Mouse (Mus musculus) kidney, postnatal 4 days (tissue): ENCODE results near the gene Ppp1cc.
"Not testable (repeated sequence)": the region's sequence is repeated elsewhere in the genome, so short reads cannot be mapped to it uniquely, and the experiment has no call there.

Experiments used
- DNase-seq, 2 experiments: peaks; one replicate each; pipeline ENCODE4 v3.0.0; 2021; ENCODE audit warnings: mixed read lengths in 2 of 2

Ppp1cc gene

DNA sequence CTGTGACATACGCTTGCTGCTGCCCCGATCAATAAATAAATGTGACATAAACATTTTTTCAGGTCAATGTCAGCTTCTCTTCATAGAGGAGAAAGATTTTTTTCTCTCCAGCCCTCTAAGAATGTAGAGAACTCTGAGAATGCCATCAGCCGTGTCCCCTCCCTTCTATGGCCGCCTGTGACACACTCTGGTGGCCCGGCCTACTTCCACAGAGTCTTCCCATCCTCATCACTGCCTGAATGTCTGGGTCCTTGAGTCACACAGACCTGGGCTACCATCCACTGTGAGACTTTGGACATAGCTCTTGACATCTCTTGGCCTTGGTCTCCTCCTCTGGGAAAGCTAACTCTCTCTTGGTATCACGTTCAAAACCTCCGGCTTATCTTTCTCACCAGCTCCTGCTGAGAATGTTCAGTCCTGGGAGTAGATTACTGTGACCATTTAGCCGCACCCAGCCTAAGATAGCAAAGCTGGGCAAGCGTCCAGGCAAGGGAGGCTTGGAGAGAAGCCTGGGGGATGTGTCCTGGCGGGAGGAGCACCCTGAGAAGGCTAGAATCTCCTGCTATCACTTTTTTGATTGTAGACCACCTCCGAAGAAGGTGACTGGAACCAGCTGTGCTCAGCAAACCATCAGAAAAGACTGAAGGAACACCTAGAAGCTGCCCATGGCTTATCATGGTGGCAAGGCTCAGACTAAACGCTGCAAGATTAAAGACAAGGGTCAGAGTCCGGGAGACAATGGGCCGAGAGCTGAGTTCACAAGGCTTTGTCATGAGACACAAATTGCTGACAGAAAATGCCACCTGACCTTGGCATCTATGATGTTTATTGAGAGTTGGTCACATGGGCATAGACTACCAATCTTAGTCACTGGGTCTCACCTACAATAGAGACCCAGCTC is 21.3 kb upstream of the Ppp1cc start:
- DNase-seq, result peak; percentile 62 to 64

DNA sequence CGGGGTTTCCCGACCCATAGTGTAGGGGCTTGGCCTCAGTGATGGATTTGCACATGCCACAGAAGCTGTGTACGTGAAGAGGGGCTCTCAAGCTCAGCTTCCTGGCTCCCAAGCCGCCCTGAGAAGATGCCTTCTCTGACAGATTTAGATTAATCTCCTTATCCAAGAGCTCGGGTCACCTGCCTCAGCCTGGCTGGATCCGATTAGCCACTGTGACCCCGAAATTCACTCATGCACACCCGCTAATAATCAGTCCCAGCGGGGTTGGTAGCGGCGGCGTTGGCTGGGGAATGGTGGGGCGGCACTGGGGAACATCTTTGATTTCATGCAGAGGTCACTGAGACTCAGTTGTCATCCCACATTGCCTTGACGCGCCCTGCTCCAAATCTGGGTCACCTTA is 19.2 kb upstream of the Ppp1cc start:
- DNase-seq, result no peak

DNA sequence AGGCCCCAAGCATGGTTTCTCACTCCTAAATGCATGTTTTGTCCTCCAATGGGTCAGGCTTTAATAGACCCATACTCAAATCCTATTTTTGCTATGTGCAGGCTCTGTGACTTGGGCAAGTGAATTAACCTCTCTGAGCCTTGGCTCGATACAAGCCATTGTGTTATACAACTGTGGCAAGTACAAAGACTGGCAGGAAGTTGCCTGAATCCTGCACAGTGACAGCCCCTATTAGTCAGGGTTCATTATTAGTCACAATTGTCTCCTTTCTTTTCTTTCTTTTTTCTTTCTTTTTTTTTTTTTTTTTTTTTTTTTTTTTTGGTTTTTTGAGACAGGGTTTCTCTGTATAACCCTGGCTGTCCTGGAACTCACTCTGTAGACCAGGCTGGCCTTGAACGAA is 18.3 kb upstream of the Ppp1cc start:
- DNase-seq, result not testable (repeated sequence)

DNA sequence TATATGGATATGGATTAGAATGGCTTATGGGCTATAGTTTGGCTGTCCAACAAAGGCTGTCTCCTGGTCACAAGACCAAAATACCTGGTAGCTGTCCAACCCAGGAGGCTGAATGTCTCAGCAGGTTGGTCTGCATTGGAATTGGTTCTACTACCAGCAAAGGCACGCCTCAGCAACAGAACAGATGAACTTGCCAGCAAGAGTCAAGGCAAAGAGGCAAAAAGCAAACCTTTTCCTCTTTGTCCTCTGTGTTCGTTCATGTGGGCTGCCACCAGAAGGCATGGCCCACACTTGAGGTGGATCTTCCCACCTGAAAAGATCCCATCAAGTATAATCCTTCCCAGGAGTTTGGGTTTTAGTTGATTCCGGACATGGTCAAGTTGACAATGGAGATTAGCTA is 17.4 kb upstream of the Ppp1cc start, which contains the start of gene Ccdc63:
TSS of gene Ccdc63 (minus strand) at position 101 of the 400 bp plus-strand sequence.
- DNase-seq, result no peak

DNA sequence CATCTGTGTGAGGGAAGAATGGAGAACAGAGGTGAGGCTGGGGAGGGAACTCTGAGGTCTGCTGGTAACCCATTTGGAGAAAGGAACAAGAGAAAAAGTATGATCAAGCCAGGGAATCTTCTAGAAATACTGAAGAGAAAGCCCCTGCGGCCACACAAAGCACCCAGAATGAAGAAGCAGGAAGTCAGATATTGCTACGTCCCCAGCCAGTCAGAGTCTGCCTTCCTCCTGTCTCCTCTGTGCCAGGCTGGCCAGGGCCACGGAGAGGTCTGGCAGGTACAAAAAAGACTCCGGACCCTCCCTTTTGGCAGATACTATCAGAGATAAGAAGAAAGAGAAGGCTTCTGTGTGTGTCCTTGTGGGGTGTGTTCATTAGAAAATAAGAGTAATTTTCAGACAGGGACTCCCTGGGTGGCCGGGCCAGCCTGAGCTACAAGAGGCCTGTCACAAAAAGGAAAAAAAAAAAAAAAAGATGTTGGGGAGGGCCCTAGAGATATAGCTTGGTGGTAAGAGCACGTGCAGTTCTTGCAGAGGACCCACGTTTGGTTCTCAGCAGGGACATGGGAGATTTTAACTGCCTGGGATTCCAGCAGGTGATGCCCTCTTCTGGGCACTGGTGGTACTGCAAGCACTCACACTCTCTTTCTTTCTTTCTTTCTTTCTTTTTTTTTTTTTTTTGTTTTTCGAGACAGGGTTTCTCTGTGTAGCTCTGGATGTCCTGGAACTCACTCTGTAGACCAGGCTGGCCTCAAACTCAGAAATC is 15.7 kb upstream of the Ppp1cc start:
- peak; percentile 76 to 77 for DNase-seq

DNA sequence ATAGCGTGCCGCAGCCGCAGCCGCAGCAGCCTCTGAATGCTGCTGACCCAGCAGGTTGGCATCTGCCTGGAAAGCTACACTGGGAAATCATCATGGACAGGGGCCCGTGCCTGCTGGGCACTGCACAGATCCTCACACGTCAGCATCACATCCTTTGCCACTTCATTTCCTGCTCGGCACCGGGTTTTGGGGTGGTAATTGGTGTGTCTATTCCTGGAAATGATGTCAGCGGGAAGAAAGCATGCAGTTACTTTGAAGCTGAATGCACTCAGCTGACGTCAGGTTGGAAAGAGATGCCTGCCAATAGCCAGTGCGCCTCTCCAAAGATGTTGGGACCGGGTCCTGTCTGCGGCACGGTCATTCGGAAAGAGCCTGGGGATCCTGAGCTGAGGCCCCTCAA is 14.5 kb upstream of the Ppp1cc start:
- DNase-seq, result peak in 1 of 2 experiments; percentile 46

DNA sequence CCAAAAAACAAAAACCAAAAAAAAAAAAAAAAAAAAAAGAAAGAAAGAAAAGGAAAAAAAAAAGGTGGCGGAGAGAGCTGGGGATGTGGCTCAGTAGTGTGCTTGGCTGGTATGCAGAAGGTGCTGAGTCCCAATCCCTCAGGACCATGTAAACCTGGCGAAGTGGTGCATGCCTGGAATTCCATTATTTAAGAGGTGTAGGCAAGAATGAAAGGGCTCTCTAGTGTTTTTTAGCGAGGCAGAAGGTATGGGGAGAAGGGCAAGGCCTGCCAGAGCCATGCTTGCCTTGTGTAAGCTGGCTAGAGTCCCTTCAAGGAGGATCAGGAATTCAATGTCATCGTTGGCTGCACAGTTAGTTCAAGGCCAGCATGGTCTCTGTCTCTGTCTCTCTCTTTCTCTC is 13.3 kb upstream of the Ppp1cc start:
- no peak for DNase-seq

DNA sequence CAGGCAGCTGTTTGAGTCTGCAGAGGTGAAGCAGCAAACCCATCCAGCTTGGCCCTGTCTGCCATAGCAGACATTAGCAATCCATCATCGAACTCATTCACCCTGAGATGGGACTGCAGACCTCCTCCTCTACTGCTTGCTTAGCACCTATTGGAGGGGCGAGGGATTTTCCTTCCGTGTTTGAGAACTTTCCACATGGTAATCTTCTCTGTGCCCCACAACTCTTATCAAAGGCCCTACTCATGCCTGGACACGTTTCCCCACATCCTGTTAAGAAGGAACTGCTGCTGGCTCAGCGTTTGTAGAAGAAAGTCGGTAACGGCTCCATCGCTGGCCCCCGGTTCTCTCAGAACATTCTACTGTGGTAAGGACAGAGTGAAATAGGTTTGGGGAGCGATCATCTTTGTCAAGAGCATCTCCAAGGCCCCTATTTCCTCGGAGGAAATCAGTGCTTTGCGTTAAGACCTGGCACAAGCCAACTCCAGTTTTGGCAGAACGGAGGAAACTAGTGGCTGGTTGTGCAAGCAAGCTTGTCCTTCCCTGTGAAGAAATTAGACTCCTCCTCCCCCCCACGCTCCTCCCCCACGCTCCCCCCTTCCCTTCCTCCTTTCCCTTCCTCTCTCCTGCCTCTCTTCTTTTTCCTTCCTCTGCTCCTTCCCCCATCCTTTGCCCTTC is 12.6 kb upstream of the Ppp1cc start:
- peak; percentile 67 to 77 for DNase-seq

DNA sequence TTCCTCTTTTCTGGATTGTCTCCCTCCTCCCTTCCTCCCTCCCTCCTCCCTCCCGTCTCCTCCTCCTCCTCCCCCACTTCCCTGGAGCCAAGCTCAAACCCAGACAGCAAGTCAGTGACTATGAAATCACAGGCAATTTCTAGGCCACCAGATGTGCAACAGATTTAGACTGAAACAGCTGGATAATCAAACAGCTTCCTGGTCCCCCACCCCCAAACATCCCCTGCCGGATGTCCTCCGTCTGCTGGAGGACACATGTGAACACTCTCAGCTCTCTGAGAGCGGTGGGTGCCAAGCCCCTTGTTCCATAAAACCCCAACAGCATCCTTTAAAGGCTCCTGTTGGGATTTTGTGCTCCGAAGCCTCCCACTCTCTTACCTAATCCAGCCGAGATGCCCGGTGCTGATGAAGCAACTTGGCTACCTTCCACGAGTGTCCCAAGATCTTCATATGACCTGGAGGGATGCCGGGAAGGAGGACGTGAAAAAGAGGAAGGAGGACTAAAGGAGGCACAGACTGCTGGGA is 12.0 kb upstream of the Ppp1cc start:
- DNase-seq, result peak; percentile 68 to 82

DNA sequence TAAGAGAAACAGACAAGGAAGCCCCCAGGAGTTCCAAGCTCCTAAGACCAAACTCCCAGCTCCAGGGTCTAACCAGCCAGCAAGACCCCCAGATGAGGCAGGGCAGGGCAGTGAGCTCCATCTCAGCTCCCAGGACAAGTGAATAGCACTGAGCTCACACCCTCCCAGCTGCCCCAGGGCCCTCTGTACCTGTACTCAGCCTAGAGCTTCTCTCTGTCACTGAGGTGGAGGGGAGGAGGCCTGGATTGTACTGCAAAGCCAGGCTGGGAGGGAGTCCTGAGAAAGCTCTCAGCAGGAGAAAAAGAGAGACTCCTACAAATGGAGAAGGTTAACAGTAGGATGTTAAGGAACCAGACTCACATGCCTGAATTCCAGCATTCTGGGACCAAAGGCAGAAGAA is 11.5 kb upstream of the Ppp1cc start:
- DNase-seq, result no peak

DNA sequence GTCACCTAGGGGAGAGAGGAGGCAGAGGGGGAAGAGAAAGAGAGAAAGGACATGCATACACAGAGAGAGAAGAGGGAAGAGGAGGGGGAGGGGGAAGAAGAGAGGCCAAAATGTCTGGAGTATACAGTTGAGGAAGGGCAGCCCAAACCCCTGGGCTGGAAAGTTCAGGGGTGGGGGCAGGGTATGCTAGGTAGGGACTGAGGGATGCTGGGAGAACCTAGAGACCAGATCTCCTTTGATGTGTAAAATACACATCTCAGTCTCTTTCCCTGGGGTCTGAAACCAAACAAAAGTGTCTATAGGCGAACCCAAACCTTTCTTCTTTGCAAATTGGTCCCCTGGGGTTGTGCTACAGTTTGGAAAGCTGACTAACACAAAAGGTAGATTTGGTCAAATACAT is 10.0 kb upstream of the Ppp1cc start:
- DNase-seq, result no peak

DNA sequence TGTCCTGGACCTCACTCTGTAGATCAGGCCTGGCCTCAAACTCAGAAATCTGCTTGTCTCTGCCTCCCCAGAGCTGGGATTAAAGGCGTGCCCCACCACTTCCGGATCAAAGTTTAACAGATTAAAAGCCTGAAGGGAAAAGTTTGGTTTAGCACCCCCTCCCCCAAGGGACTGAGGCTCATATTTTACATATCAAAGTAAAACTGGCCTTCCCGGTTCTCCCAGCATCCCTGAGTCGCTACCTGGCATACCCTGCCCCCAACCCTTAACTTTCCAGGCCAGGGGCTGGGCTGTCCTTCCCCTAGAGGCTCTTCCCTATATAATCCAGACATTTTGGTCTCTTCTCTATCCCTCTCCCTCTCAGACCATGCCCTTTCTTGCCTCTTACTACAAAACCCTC is 8.8 kb upstream of the Ppp1cc start:
- no peak for DNase-seq

DNA sequence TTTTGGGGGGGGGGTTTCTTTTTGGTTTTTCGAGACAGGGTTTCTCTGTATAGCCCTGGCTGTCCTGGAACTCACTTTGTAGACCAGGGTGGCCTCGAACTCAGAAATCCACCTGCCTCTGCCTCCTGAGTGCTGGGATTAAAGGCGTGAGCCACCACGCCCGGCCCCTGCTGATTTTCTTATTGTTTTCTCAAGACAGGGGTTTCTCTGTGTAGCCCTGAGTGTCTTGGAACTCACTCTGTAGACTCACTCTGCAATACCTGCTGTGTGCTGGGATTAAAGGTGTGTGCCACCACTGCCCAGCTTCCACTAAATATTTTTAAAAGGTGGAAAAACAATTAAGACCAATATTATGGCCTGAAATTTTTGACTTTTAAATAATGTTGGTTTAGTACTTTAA is 5.6 kb upstream of the Ppp1cc start:
- DNase-seq, result not testable (repeated sequence)

DNA sequence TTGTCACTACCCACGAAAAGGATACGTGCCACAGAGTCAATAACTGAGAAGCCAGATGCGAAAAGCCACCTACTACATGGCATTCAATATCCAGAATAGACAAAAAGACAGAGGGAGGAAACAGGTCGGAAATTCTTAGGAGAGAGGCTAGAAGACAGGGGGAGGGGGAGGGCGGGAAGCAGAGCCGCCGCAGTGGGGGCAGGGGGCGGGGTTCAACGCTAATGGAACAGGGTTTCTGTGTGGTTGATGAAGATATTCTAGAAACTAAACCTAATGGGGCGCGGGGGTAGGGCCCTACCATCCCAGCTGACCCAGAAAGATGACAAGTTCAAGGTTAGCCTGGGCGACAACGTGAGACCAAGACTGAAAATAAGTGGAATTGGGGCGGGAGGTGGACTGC is 4.1 kb upstream of the Ppp1cc start:
- peak; percentile 56 to 62 for DNase-seq

DNA sequence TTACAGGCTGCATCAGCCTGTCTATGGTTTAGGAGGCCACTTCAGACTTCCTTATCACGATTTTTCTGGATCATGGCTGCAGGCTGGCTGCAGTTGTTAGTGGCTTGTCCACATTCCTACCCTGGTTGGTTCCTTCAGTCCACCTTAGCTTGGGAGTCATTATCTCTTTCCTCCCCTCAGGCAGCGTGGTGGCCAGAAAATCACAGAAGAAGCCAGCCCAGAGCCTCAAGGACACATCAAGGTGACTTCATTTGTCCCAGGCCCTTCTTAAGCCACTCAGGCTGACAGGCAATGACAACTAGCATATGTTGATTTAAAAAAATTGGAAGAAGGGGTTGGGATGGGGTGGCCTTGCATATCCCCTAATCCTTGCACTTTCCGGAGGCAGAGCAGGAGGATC is 3.3 kb upstream of the Ppp1cc start:
- DNase-seq, result no peak

DNA sequence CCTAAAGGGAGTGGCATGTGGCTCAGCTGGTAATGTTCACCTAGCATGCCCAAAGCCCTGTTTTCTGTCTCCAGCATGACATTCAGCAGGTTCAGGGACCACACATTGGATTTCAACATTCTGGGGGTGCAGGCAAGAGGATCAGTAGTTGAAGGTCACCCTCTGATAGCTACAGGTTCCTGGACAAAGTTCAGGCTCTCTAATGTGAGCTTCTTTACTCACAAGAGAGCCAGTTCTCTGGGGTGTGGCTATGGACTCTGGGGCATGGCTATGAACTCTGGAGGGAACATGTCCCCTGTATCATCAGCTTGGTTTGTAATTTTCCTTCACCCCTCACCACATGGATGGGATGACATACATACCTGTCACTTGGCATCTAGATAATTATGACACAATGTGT is 2.5 kb upstream of the Ppp1cc start:
- DNase-seq, result no peak

DNA sequence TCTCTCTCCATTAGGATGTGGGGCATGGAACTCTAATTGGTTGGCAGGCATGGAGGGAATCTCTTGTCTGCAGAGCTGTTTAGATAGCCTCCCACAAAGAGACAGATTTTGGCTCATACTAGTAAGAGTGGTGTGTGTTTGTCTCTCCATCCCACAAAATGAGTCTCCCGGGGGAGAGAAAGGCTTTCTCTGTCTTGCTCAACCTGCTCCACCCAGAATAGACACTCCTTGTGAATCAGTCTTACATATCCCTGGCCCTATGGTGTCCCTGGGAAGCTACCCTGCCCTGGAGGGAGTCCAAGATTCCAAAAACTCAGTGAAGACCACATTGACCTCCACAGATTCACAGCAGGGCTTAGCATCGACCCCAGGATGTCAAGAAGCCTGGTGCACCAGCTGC is 1.6 kb upstream of the Ppp1cc start:
- DNase-seq, result no peak

DNA sequence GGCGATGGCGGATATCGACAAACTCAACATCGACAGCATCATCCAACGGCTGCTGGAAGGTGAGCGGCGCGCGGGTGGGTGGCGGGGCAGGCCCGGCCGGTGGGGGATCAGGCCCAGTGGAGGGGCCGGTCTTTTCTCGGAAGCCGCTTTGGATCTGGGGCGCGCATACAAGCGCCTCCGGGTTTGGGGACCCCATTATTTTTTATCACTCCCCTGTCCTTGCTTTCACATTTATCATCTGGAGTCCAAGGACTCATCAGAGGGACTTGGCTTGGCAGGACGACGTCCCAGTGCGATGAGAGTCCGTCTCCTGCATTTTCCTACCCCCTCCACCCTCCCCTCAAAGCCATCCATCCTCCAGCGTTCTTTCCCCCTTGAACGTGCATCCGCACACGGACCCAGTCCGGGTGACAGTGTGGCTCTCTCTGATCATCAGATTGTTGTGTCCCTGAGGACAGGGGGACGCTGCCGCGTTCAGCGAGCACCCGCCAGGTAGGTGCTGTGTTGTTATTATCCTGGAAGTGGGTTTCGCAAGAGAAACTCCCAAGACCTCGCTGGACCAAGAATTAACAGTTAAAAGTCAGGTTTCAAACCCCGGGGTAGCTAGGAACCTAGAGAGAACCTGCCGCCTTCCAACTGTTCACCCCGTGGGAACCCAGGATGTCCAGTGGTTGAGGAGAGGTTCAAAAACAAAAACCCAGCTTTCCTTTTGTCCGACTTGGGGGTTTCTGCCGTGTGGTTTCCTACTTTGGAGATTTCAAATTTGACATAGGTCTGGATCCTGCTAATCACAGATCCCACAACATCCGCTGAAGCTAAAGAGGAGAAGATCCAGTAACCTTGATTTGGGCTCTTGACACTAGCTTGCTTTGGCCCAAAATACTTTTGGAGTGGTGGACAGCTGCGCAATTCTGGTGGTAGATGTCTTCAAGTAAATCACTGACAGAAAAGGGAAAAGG is 758 bp downstream of the Ppp1cc start:
- peak; percentile 39 to 57 for DNase-seq

DNA sequence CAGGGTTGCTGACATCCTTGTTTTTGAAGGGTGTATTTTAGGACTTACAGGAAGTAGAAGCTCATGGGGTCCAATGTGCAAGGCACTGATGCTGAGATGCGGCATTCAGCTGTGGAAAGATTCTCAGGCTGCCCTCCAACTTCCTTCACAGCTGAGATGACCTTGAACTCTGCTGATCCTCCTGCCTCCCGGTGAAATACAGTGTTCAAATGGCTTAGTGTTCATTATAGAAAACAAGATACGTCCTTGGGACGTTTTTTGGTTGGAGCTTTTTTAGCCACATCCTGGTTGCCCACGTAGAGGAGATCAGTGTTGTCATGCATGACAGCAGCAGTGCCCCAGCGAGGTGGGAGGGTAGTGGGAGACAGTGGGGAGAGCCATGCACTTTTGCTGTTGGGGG is 5.1 kb downstream of the Ppp1cc start:
- DNase-seq, result no peak

DNA sequence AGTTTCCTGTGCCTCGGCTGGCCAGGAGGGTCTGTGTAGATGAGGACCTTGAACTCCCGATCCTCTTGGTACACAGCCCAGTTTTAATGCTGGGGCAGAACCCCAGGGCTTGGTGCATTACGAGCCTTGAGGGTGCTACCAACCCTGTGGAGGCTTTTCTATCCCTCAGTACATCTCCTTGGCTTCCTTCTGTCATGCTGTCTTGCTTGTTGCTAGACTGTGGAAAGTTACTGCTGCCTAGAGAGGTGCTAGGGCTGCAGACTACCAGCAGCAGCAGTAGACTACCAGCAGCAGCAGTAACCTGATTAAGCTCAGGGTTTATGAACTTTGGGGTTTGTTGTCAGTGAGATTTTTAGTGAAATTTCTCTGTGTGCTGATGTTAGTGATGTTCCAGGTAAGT is 5.9 kb downstream of the Ppp1cc start:
- no peak for DNase-seq

DNA sequence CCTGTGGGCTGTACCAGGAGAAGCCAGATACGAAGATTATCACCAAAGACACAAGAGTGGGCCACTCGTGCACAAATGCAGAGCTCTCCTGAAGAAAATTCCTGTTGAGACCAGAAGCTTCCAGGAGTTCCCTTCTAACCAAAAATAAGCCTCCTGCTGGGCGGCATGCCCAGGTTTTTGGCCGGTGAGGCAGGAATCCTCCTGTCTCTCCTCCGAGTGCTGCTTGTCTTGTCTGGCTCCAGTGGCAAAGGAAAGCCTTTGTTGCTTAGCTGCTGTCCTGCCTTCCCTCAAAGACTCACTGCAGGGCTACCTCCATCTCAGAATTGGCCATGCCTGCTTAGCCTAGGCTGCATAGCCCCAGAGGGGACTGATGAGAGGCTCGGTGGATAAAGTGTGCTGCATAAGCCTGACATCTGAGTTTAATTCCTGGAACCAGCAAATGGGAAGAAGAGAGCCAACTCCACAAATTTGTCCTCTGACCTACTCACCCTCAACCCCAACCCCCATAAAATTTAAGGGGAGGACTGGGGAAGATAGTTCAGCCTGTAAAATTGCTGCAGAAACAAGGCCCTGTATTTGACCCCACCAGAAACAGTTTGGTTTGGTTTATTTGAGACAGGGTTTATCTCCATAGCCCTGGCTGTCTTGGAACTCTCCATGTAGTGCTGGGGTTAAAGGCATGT is 7.3 kb downstream of the Ppp1cc start:
- DNase-seq, result peak in 1 of 2 experiments; percentile 40
